Mouse (Mus musculus) left cerebral cortex, postnatal 10 days (tissue): ENCODE results near the gene Sarm1. TPM values are rescaled to one million over a fixed set of nuclear protein-coding genes. Genes with fewer than 3 reads are reported as not detected.
A peak's percentile ranks its signal among the peaks of the same experiment; 100 is the strongest.

Experiments
- DNase-seq, 2 experiments: peaks; one replicate each; pipeline ENCODE4 v3.0.0; 2021 to 2022; ENCODE audit warnings: low spot score in 2 of 2, mixed read lengths in 1 of 2; ENCODE audit errors: extremely low spot score in 1 of 2
- intact Hi-C: fragments of 180-260 bp; cut with DNase I; formaldehyde crosslinking; loops from one replicate; pipeline ENCODE4 v1.15.1; 2025
- total RNA-seq, 2 experiments: library from RNA; stranded (reverse); gene quantifications; 2 replicates each; pipeline ENCODE4 v1.2.3; 2021

The Sarm1 gene
- total RNA-seq, 2 experiments from 2014 or later: 51.2 to 59.2 TPM

GRCm38 (mm10) chr11:78434052-78434451, 63.5 kb downstream of the Sarm1 start:
- intact Hi-C loops: no loop called here

GRCm38 (mm10) chr11:78431176-78431575, 66.4 kb downstream of the Sarm1 start:
- no peak for DNase-seq
- intact Hi-C loops: no loop called here

More at GRCm38 (mm10) chr11:78434052-78434451, 63.5 kb downstream of the Sarm1 start:
- DNase-seq: no peak

- intact Hi-C loops: no loop called here
- DNase-seq: no peak
These were observed 67.2 kb downstream of the Sarm1 start for GRCm38 (mm10) chr11:78430195-78430878.

- intact Hi-C loops: no loop called here
- no peak for DNase-seq
These were observed 69.2 kb downstream of the Sarm1 start for GRCm38 (mm10) chr11:78428309-78428708.

GRCm38 (mm10) chr11:78427655-78428054, 69.9 kb downstream of the Sarm1 start:
- DNase-seq: no peak
- intact Hi-C loops: no loop called here

GRCm38 (mm10) chr11:78425572-78425971, 72.0 kb downstream of the Sarm1 start:
- intact Hi-C loops: no loop called here

GRCm38 (mm10) chr11:78424352-78424751, 73.2 kb downstream of the Sarm1 start:
- peak in 1 of 2 experiments; percentile 35 for DNase-seq
- intact Hi-C loops: no loop called here

More at GRCm38 (mm10) chr11:78425572-78425971, 72.0 kb downstream of the Sarm1 start:
- DNase-seq: no peak

Other genes starting within 250 kb of the Sarm1 start
- gene 2610507B11Rik, start 236.0 kb downstream of the Sarm1 start, total RNA-seq: 100 to 1,000 TPM; 161 to 169 TPM
- 1 to 10 TPM; 1.6 TPM for gene BC030499, start 206.9 kb downstream of the Sarm1 start, total RNA-seq
- gene Spag5, start 196.2 kb downstream of the Sarm1 start, total RNA-seq: 1 to 10 TPM; 3.1 to 3.9 TPM
- gene Aldoc, start 174.8 kb downstream of the Sarm1 start, total RNA-seq: 100 to 1,000 TPM; 291 to 324 TPM
- 10 to 100 TPM; 72.3 to 76.6 TPM for gene Pigs, start 169.3 kb downstream of the Sarm1 start, total RNA-seq
- gene Unc119, start 154.3 kb downstream of the Sarm1 start, total RNA-seq: 10 to 100 TPM; 34.6 to 35.8 TPM
- not detected for gene Foxn1, start 111.2 kb downstream of the Sarm1 start, total RNA-seq
- not detected for gene Slc13a2, start 75.5 kb downstream of the Sarm1 start, total RNA-seq
- 1 to 10 TPM; 8.7 to 9.6 TPM for gene Slc46a1, start 32.1 kb downstream of the Sarm1 start, total RNA-seq
- 10 to 100 TPM; 74.5 to 75.4 TPM for gene Vtn, start 1.3 kb upstream of the Sarm1 start, total RNA-seq
- 1 to 10 TPM in 1 of 2 experiments, under 1 TPM in 1; 0.61 to 1.1 TPM for gene Sebox, start 5.7 kb upstream of the Sarm1 start, total RNA-seq
- 10 to 100 TPM; 37.2 to 38.7 TPM for gene Tmem199, start 14.4 kb upstream of the Sarm1 start, total RNA-seq
- gene Poldip2, start 14.4 kb upstream of the Sarm1 start, total RNA-seq: 100 to 1,000 TPM; 117 to 119 TPM
- 10 to 100 TPM; 49.3 to 51.2 TPM for gene Tnfaip1, start 38.6 kb upstream of the Sarm1 start, total RNA-seq
- 10 to 100 TPM; 70.5 to 76.7 TPM for gene Ift20, start 38.6 kb upstream of the Sarm1 start, total RNA-seq
- gene Tmem97, start 53.0 kb upstream of the Sarm1 start, total RNA-seq: 10 to 100 TPM; 26.2 to 28.8 TPM
- 10 to 100 TPM; 59.1 to 59.4 TPM for gene Nlk, start 199.6 kb upstream of the Sarm1 start, total RNA-seq